Mouse (Mus musculus): Measurements from ENCODE around the gene Oaz1. TPM values are rescaled to one million over a fixed set of nuclear protein-coding genes. Genes with fewer than 3 reads are reported as not detected.
A peak's percentile ranks its signal among the peaks of the same experiment; 100 is the strongest.

Gene Oaz1
- polyA plus RNA-seq, 1 experiment from 2014 or later = 1,272 TPM

GRCm38 (mm10) chr10:80864446-80864845, 38.0 kb downstream of the Oaz1 start:
- Histone ChIP-seq H3K4me1 (ENCODE audit: control insufficient read depth, insufficient read depth, low read depth, low read length) (no peaks in the 10 kb centered on the region), H3K36me3 (ENCODE audit: control insufficient read depth, insufficient read depth, low read length) (peaks cover 22% of the 10 kb centered on the region), H3K4me3 (ENCODE audit: low read length) (no peak overlapping the region), H3K9ac (ENCODE audit: low read depth, low read length) (no peak overlapping the region), H3K27me3 (replicated peaks; ENCODE audit: control insufficient read depth, insufficient read depth, low read length) (no peaks in the 10 kb centered on the region), H3K4me2 (ENCODE audit: low read length) (no peak overlapping the region), H3K9me3 (ENCODE audit: control insufficient read depth, low read length) (no peaks in the 10 kb centered on the region), H3K27ac (ENCODE audit: low read depth, low read length) (no peak overlapping the region)
- 66% methylated on average over 15 of the region's 16 CpGs for WGBS
- no peak for ATAC-seq

- Histone ChIP-seq H3K27ac (ENCODE audit: low read depth, low read length) (no peak overlapping the region), H3K27me3 (replicated peaks; ENCODE audit: control insufficient read depth, insufficient read depth, low read length) (no peaks in the 10 kb centered on the region; the same call in 1 of the 2 replicates), H3K9ac (ENCODE audit: low read depth, low read length) (no peak overlapping the region), H3K4me2 (ENCODE audit: low read length) (no peak overlapping the region), H3K4me3 (ENCODE audit: low read length) (no peak overlapping the region), H3K4me1 (ENCODE audit: control insufficient read depth, insufficient read depth, low read depth, low read length) (no peaks in the 10 kb centered on the region), H3K9me3 (ENCODE audit: control insufficient read depth, low read length) (no peaks in the 10 kb centered on the region), H3K36me3 (ENCODE audit: control insufficient read depth, insufficient read depth, low read length) (peaks cover 17% of the 10 kb centered on the region)
- no peak for ATAC-seq
- 64% methylated on average over 3 of the region's 6 CpGs for WGBS
These were observed 44.5 kb downstream of the Oaz1 start for GRCm38 (mm10) chr10:80870993-80871392.

GRCm38 (mm10) chr10:80871581-80871980, 45.1 kb downstream of the Oaz1 start, which contains the start of gene Tmprss9:
Gene Tmprss9 (plus strand): TSS chr10:80871848.
- Histone ChIP-seq H3K36me3 (ENCODE audit: control insufficient read depth, insufficient read depth, low read length) (peaks cover 16% of the 10 kb centered on the region), H3K27ac (ENCODE audit: low read depth, low read length) (no peak within 1 kb of the TSS), H3K4me1 (ENCODE audit: control insufficient read depth, insufficient read depth, low read depth, low read length) (no peaks in the 10 kb centered on the region), H3K27me3 (replicated peaks; ENCODE audit: control insufficient read depth, insufficient read depth, low read length) (no peaks in the 10 kb centered on the region; the same call in 1 of the 2 replicates), H3K4me3 (ENCODE audit: low read length) (no peak within 1 kb of the TSS), H3K9me3 (ENCODE audit: control insufficient read depth, low read length) (no peaks in the 10 kb centered on the region), H3K9ac (ENCODE audit: low read depth, low read length) (no peak within 1 kb of the TSS), H3K4me2 (ENCODE audit: low read length) (no peak within 1 kb of the TSS)
- no peak for ATAC-seq
- WGBS = 32% methylated on average over 9 of the region's 9 CpGs

- Histone ChIP-seq H3K27me3 (replicated peaks; ENCODE audit: control insufficient read depth, insufficient read depth, low read length) (no peaks in the 10 kb centered on the region; the same call in 1 of the 2 replicates), H3K27ac (ENCODE audit: low read depth, low read length) (no peak overlapping the region), H3K4me1 (ENCODE audit: control insufficient read depth, insufficient read depth, low read depth, low read length) (no peaks in the 10 kb centered on the region), H3K36me3 (ENCODE audit: control insufficient read depth, insufficient read depth, low read length) (no peaks in the 10 kb centered on the region), H3K9me3 (ENCODE audit: control insufficient read depth, low read length) (no peaks in the 10 kb centered on the region), H3K4me2 (ENCODE audit: low read length) (no peak overlapping the region), H3K9ac (ENCODE audit: low read depth, low read length) (no peak overlapping the region; the same call in 1 of the 2 replicates), H3K4me3 (ENCODE audit: low read length) (no peak overlapping the region)
- 65% methylated on average over 9 of the region's 9 CpGs for whole genome bisulfite sequencing
- no peak for ATAC-seq
These were observed 47.6 kb downstream of the Oaz1 start for GRCm38 (mm10) chr10:80874035-80874434.

GRCm38 (mm10) chr10:80876028-80876427, 49.6 kb downstream of the Oaz1 start:
- Histone ChIP-seq H3K9me3 (ENCODE audit: control insufficient read depth, low read length) (peaks cover 2% of the 10 kb centered on the region; the same call in 1 of the 2 replicates), H3K4me3 (ENCODE audit: low read length) (no peak overlapping the region), H3K4me1 (ENCODE audit: control insufficient read depth, insufficient read depth, low read depth, low read length) (no peaks in the 10 kb centered on the region), H3K4me2 (ENCODE audit: low read length) (no peak overlapping the region), H3K27me3 (replicated peaks; ENCODE audit: control insufficient read depth, insufficient read depth, low read length) (no peaks in the 10 kb centered on the region; the same call in 1 of the 2 replicates), H3K27ac (ENCODE audit: low read depth, low read length) (no peak overlapping the region), H3K9ac (ENCODE audit: low read depth, low read length) (no peak overlapping the region), H3K36me3 (ENCODE audit: control insufficient read depth, insufficient read depth, low read length) (no peaks in the 10 kb centered on the region)
- no peak for ATAC-seq
- WGBS = 29% methylated on average over 5 of the region's 5 CpGs

GRCm38 (mm10) chr10:80876594-80876993, 50.1 kb downstream of the Oaz1 start:
- Histone ChIP-seq H3K4me3 (ENCODE audit: low read length) (no peak overlapping the region), H3K9me3 (ENCODE audit: control insufficient read depth, low read length) (peaks cover 2% of the 10 kb centered on the region; the same call in 1 of the 2 replicates), H3K36me3 (ENCODE audit: control insufficient read depth, insufficient read depth, low read length) (no peaks in the 10 kb centered on the region), H3K4me1 (ENCODE audit: control insufficient read depth, insufficient read depth, low read depth, low read length) (no peaks in the 10 kb centered on the region), H3K9ac (ENCODE audit: low read depth, low read length) (no peak overlapping the region), H3K27me3 (replicated peaks; ENCODE audit: control insufficient read depth, insufficient read depth, low read length) (no peaks in the 10 kb centered on the region; the same call in 1 of the 2 replicates), H3K4me2 (ENCODE audit: low read length) (no peak overlapping the region), H3K27ac (ENCODE audit: low read depth, low read length) (no peak overlapping the region)
- 26% methylated on average over 3 of the region's 3 CpGs for WGBS
- no peak for ATAC-seq

MicroRNA genes within 50 kb of the gene (microRNA counts, 519-probe panel; counts per million panel counts)
- microRNA mmu-miR-1982 = not detected

Small RNAs within 50 kb of the gene (microRNA-seq; reads per million reads assigned to microRNA genes)
- 4.0 reads per million, percentile 13 among the genes with 10 or more reads in this experiment for gene Mir1982

Other genes starting within 250 kb of the Oaz1 start
- 5.1 and 5.8 TPM in 2 replicates for gene Klf16, start 249.3 kb upstream of the Oaz1 start, polyA plus RNA-seq (2015; fragmentation: Nextera tagmentation; extraction: Ambion mirVana)
- 127 and 130 TPM in 2 replicates for gene Abhd17a, start 236.3 kb upstream of the Oaz1 start, polyA plus RNA-seq (2015; fragmentation: Nextera tagmentation; extraction: Ambion mirVana)
- 73.6 and 80.8 TPM in 2 replicates for gene Scamp4, start 223.8 kb upstream of the Oaz1 start, polyA plus RNA-seq (2015; fragmentation: Nextera tagmentation; extraction: Ambion mirVana)
- 5.2 and 6.4 TPM in 2 replicates for gene Adat3, start 223.8 kb upstream of the Oaz1 start, polyA plus RNA-seq (2015; fragmentation: Nextera tagmentation; extraction: Ambion mirVana)
- 2.3 and 3.1 TPM in 2 replicates for gene Gm49322, start 220.6 kb upstream of the Oaz1 start, polyA plus RNA-seq (2015; fragmentation: Nextera tagmentation; extraction: Ambion mirVana)
- gene Csnk1g2, start 203.8 kb upstream of the Oaz1 start, polyA plus RNA-seq (2015; fragmentation: Nextera tagmentation; extraction: Ambion mirVana) = 24.9 and 77.7 TPM in 2 replicates
- gene Btbd2, start 169.6 kb upstream of the Oaz1 start, polyA plus RNA-seq (2015; fragmentation: Nextera tagmentation; extraction: Ambion mirVana) = 21.2 and 83.2 TPM in 2 replicates
- gene Mknk2, start 148.5 kb upstream of the Oaz1 start, polyA plus RNA-seq (2015; fragmentation: Nextera tagmentation; extraction: Ambion mirVana) = 35.6 and 55.7 TPM in 2 replicates
- 56.9 and 59.5 TPM in 2 replicates for gene Mob3a, start 124.7 kb upstream of the Oaz1 start, polyA plus RNA-seq (2015; fragmentation: Nextera tagmentation; extraction: Ambion mirVana)
- gene Izumo4, start 124.5 kb upstream of the Oaz1 start, polyA plus RNA-seq (2015; fragmentation: Nextera tagmentation; extraction: Ambion mirVana) = 43.7 and 50.4 TPM in 2 replicates
- gene Ap3d1, start 84.4 kb upstream of the Oaz1 start, polyA plus RNA-seq (2015; fragmentation: Nextera tagmentation; extraction: Ambion mirVana) = 102 and 105 TPM in 2 replicates
- gene Dot1l, start 71.5 kb upstream of the Oaz1 start, polyA plus RNA-seq (2015; fragmentation: Nextera tagmentation; extraction: Ambion mirVana) = 13.2 and 16.9 TPM in 2 replicates
- gene Sf3a2, start 28.5 kb upstream of the Oaz1 start, polyA plus RNA-seq (2015; fragmentation: Nextera tagmentation; extraction: Ambion mirVana) = 44.7 and 59.9 TPM in 2 replicates
- 129 and 140 TPM in 2 replicates for gene Plekhj1, start 28.0 kb upstream of the Oaz1 start, polyA plus RNA-seq (2015; fragmentation: Nextera tagmentation; extraction: Ambion mirVana)
- not detected in 2 replicates for gene Amh, start 21.4 kb upstream of the Oaz1 start, polyA plus RNA-seq (2015; fragmentation: Nextera tagmentation; extraction: Ambion mirVana)
- gene Jsrp1, start 13.2 kb upstream of the Oaz1 start, polyA plus RNA-seq (2015; fragmentation: Nextera tagmentation; extraction: Ambion mirVana) = 1.1 and 1.2 TPM in 2 replicates
- gene Lingo3, start 17.4 kb downstream of the Oaz1 start, polyA plus RNA-seq (2015; fragmentation: Nextera tagmentation; extraction: Ambion mirVana) = 22.1 and 23.3 TPM in 2 replicates
- 197 and 208 TPM in 2 replicates for gene Lsm7, start 28.6 kb downstream of the Oaz1 start, polyA plus RNA-seq (2015; fragmentation: Nextera tagmentation; extraction: Ambion mirVana)
- 92.4 and 97.5 TPM in 2 replicates for gene Sppl2b, start 28.6 kb downstream of the Oaz1 start, polyA plus RNA-seq (2015; fragmentation: Nextera tagmentation; extraction: Ambion mirVana)
- 0.13 and 0.27 TPM in 2 replicates for gene Tmprss9, start 45.2 kb downstream of the Oaz1 start, polyA plus RNA-seq (2015; fragmentation: Nextera tagmentation; extraction: Ambion mirVana)
- 314 and 364 TPM in 2 replicates for gene Timm13, start 74.3 kb downstream of the Oaz1 start, polyA plus RNA-seq (2015; fragmentation: Nextera tagmentation; extraction: Ambion mirVana)
- 36.6 and 41.9 TPM in 2 replicates for gene Lmnb2, start 91.6 kb downstream of the Oaz1 start, polyA plus RNA-seq (2015; fragmentation: Nextera tagmentation; extraction: Ambion mirVana)
- gene Gadd45b, start 103.4 kb downstream of the Oaz1 start, polyA plus RNA-seq (2015; fragmentation: Nextera tagmentation; extraction: Ambion mirVana) = 8.0 and 9.0 TPM in 2 replicates
- 25.4 and 27.0 TPM in 2 replicates for gene Gng7, start 188.3 kb downstream of the Oaz1 start, polyA plus RNA-seq (2015; fragmentation: Nextera tagmentation; extraction: Ambion mirVana)
- gene Diras1, start 199.0 kb downstream of the Oaz1 start, polyA plus RNA-seq (2015; fragmentation: Nextera tagmentation; extraction: Ambion mirVana) = 74.4 and 81.7 TPM in 2 replicates
- gene Slc39a3, start 210.8 kb downstream of the Oaz1 start, polyA plus RNA-seq (2015; fragmentation: Nextera tagmentation; extraction: Ambion mirVana) = 48.3 and 54.3 TPM in 2 replicates
- gene Sgta, start 233.5 kb downstream of the Oaz1 start, polyA plus RNA-seq (2015; fragmentation: Nextera tagmentation; extraction: Ambion mirVana) = 334 and 346 TPM in 2 replicates
- gene Thop1, start 243.4 kb downstream of the Oaz1 start, polyA plus RNA-seq (2015; fragmentation: Nextera tagmentation; extraction: Ambion mirVana) = 49.8 and 53.5 TPM in 2 replicates

All from hindbrain, embryonic 16.5 days (tissue).